Mouse (Mus musculus) intestine, postnatal 0 days (tissue): ENCODE results near the gene Heg1. TPM values are rescaled to one million over a fixed set of nuclear protein-coding genes. Genes with fewer than 3 reads are reported as not detected.

Experiments
- ATAC-seq: fragments of 200-750 bp; cut with Nextera tagmentation; 2 replicates; pipeline ENCODE4 v1.8.0; 2017; ENCODE audit warnings: mild to moderate bottlenecking, moderate TSS enrichment, moderate library complexity
- H3K27ac ChIP-seq: fragments of 300-500 bp; sonication (generic); 2 replicates; pipeline ENCODE4 v1.5.1; 2014; ENCODE audit warnings: mild to moderate bottlenecking, low read depth, low read length, moderate library complexity
- H3K27me3 ChIP-seq: fragments of 300-500 bp; sonication (generic); replicated peaks from 2 replicates; pipeline ENCODE4 v1.6.1; 2014; ENCODE audit warnings: low read length, mixed read lengths; ENCODE audit not compliant: control insufficient read depth, insufficient read depth
- H3K36me3 ChIP-seq: fragments of 300-500 bp; sonication (generic); 2 replicates; pipeline ENCODE4 v1.6.1; 2014; ENCODE audit warnings: mild to moderate bottlenecking, moderate library complexity; ENCODE audit not compliant: control insufficient read depth, insufficient read depth
- H3K4me1 ChIP-seq: fragments of 300-500 bp; sonication (generic); replicated peaks from 2 replicates; pipeline ENCODE4 v1.6.1; 2014; ENCODE audit warnings: antibody characterized with exemption, low read length, mixed read lengths; ENCODE audit not compliant: control insufficient read depth, insufficient read depth
- H3K4me2 ChIP-seq: fragments of 300-500 bp; sonication (generic); replicated peaks from 2 replicates; pipeline ENCODE4 v1.6.1; 2014; ENCODE audit warnings: low read depth, mild to moderate bottlenecking, moderate library complexity
- H3K4me3 ChIP-seq: fragments of 300-500 bp; sonication (generic); 2 replicates; pipeline ENCODE4 v1.5.1; 2014; ENCODE audit warnings: low read depth, low read length
- H3K9ac ChIP-seq: fragments of 300-500 bp; sonication (generic); 2 replicates; pipeline ENCODE4 v1.6.1; 2014; ENCODE audit warnings: mild to moderate bottlenecking, low read depth, low read length
- H3K9me3 ChIP-seq: fragments of 300-500 bp; sonication (generic); 2 replicates; pipeline ENCODE4 v1.6.1; 2016; ENCODE audit warnings: mixed run types; ENCODE audit not compliant: control insufficient read depth
- CTCF ChIP-seq: sonication (generic); IDR thresholded peaks from 2 replicates; pipeline ENCODE4 v1.5.1; 2016; ENCODE audit warnings: low read depth, mild to moderate bottlenecking, control low read depth, antibody characterized with exemption, moderate library complexity
- WGBS: fragments of 180-500 bp; shearing (Covaris S2); extraction: QIAGEN DNeasy Blood & Tissue Kit; methylation state at CpG from one replicate; pipeline ENCODE4 v1.1.7; 2014; 5-methylcytosine and 5-hydroxymethylcytosine counted together
- polyA plus RNA-seq: library from polyadenylated mRNA; unstranded; fragments of >200 nt; fragmentation: Nextera tagmentation; extraction: Ambion mirVana; gene quantifications from 2 replicates; pipeline ENCODE4 v1.2.1, GENCODE M21; 2015

Gene Heg1
- polyA plus RNA-seq, 1 experiment from 2014 or later = 11.6 TPM

- 59% methylated on average over 6 of the region's 6 CpGs for WGBS
- ATAC-seq = no peak
Measured at GRCm38 (mm10) chr16:33740416-33740815, 56.2 kb downstream of the Heg1 start.

GRCm38 (mm10) chr16:33741795-33742194 is 57.6 kb downstream of the Heg1 start:
- no peak overlapping the region for H3K27ac ChIP-seq
- no peak for TF ChIP-seq CTCF
- H3K4me2 ChIP-seq = no peak overlapping the region
- H3K4me3 ChIP-seq = no peak overlapping the region
- no peaks in the 10 kb centered on the region for H3K27me3 ChIP-seq
- ATAC-seq = no peak
- no peaks in the 10 kb centered on the region for H3K9me3 ChIP-seq
- no peak overlapping the region for H3K9ac ChIP-seq
- WGBS = 58% methylated on average over 5 of the region's 5 CpGs
- H3K4me1 ChIP-seq = no peaks in the 10 kb centered on the region
- H3K36me3 ChIP-seq = 0 out of 2 replicates have a peak, but pooled peaks cover 4% of the 10 kb centered on the region

More at GRCm38 (mm10) chr16:33740416-33740815, 56.2 kb downstream of the Heg1 start:
- no peak overlapping the region for H3K4me2 ChIP-seq
- H3K9ac ChIP-seq = no peak overlapping the region
- no peak for TF ChIP-seq CTCF
- no peaks in the 10 kb centered on the region for H3K27me3 ChIP-seq
- no peaks in the 10 kb centered on the region for H3K4me1 ChIP-seq
- no peak overlapping the region for H3K4me3 ChIP-seq
- H3K27ac ChIP-seq = no peak overlapping the region
- 0 out of 2 replicates have a peak, but pooled peaks cover 4% of the 10 kb centered on the region for H3K36me3 ChIP-seq
- no peaks in the 10 kb centered on the region for H3K9me3 ChIP-seq

GRCm38 (mm10) chr16:33742233-33742632 is 58.1 kb downstream of the Heg1 start:
- Histone ChIP-seq H3K4me1 (no peaks in the 10 kb centered on the region), H3K36me3 (0 out of 2 replicates have a peak, but pooled peaks cover 4% of the 10 kb centered on the region), H3K9ac (no peak overlapping the region), H3K4me3 (no peak overlapping the region), H3K9me3 (no peaks in the 10 kb centered on the region), H3K4me2 (no peak overlapping the region), H3K27ac (no peak overlapping the region), H3K27me3 (no peaks in the 10 kb centered on the region)
- ATAC-seq = no peak
- 79% methylated on average over 9 of the region's 9 CpGs for WGBS
- no peak for TF ChIP-seq CTCF

GRCm38 (mm10) chr16:33744622-33745419 is 60.7 kb downstream of the Heg1 start:
- Histone ChIP-seq H3K4me2 (peak overlapping the region; percentile 28), H3K27ac (peak overlapping the region; percentile 73), H3K36me3 (0 out of 2 replicates have a peak, but pooled peaks cover 3% of the 10 kb centered on the region), H3K9me3 (no peaks in the 10 kb centered on the region), H3K9ac (no peak overlapping the region), H3K4me1 (no peaks in the 10 kb centered on the region), H3K4me3 (no peak overlapping the region), H3K27me3 (no peaks in the 10 kb centered on the region)
- ATAC-seq = peak; percentile 71
- peak; percentile 76 for TF ChIP-seq CTCF
- 45% methylated on average over 7 of the region's 7 CpGs for WGBS

GRCm38 (mm10) chr16:33745457-33745856 is 61.3 kb downstream of the Heg1 start:
- Histone ChIP-seq H3K4me2 (peak overlapping the region; percentile 28), H3K27ac (peak overlapping the region; percentile 73), H3K4me1 (no peaks in the 10 kb centered on the region), H3K9ac (no peak overlapping the region), H3K27me3 (no peaks in the 10 kb centered on the region), H3K36me3 (no peaks in the 10 kb centered on the region), H3K4me3 (no peak overlapping the region), H3K9me3 (no peaks in the 10 kb centered on the region)
- peak; percentile 82 for ATAC-seq
- TF ChIP-seq CTCF = no peak
- WGBS = 41% methylated on average over 7 of the region's 7 CpGs

- Histone ChIP-seq H3K36me3 (no peaks in the 10 kb centered on the region), H3K4me2 (no peak overlapping the region), H3K4me3 (no peak overlapping the region), H3K27me3 (no peaks in the 10 kb centered on the region), H3K27ac (0 out of 2 replicates have a peak overlapping the region, but pooled peaks have one; percentile 15), H3K9ac (no peak overlapping the region), H3K9me3 (no peaks in the 10 kb centered on the region), H3K4me1 (no peaks in the 10 kb centered on the region)
- no peak for ATAC-seq
- TF ChIP-seq CTCF = no peak
- 76% methylated on average over 10 of the region's 10 CpGs for WGBS
Measured at GRCm38 (mm10) chr16:33746074-33746676, 62.0 kb downstream of the Heg1 start.
